Mouse (Mus musculus) CH12.LX (cell line): ENCODE data around the gene Nab1. TPM values are rescaled to one million over a fixed set of nuclear protein-coding genes. Genes with fewer than 3 reads are reported as not detected.

Experiments used
- DNase-seq: peaks from one replicate; pipeline ENCODE4 v3.0.0-alpha.2; 2013; ENCODE audit errors: extremely low read depth
- H3K27ac ChIP-seq: 2 replicates; pipeline ENCODE4 v1.5.1; 2012; ENCODE audit warnings: low read depth, mild to moderate bottlenecking, control low read depth, moderate library complexity; ENCODE audit not compliant: insufficient read depth
- H3K27me3 ChIP-seq: replicated peaks from 2 replicates; pipeline ENCODE3; 2012; ENCODE audit warnings: inconsistent platforms
- H3K36me3 ChIP-seq, 2 experiments: replicated peaks in 1 of 2; 2 replicates each; pipeline versions ENCODE3 to v1.6.1; 2012; ENCODE audit warnings: inconsistent platforms in 1 of 2, low read length in 1 of 2, mild to moderate bottlenecking in 1 of 2, mixed read lengths in 1 of 2, moderate library complexity in 1 of 2; ENCODE audit not compliant: control insufficient read depth in 1 of 2, insufficient read depth in 1 of 2
- H3K4me1 ChIP-seq, 2 experiments: 2 replicates each; pipeline ENCODE4 v1.6.1; 2012; ENCODE audit warnings: inconsistent platforms in 1 of 2, moderate library complexity in 1 of 2; ENCODE audit not compliant: insufficient read depth in 2 of 2, control insufficient read depth in 1 of 2
- H3K4me2 ChIP-seq: 2 replicates; pipeline ENCODE4 v1.6.1; 2012; ENCODE audit warnings: low read depth, mild to moderate bottlenecking, control low read depth; ENCODE audit not compliant: poor library complexity, insufficient read depth, severe bottlenecking
- H3K4me3 ChIP-seq, 3 experiments: fragments of 150-350 bp in 1 of 3; sonication (generic) in 1 of 3; replicated peaks in 1 of 3; 2 replicates each; pipeline versions ENCODE3 to v1.5.1; 2011 to 2012; ENCODE audit warnings: low read depth in 2 of 3, low read length in 2 of 3, mild to moderate bottlenecking in 2 of 3, moderate library complexity in 2 of 3, control low read depth in 1 of 3, improper control_type of control experiment in 1 of 3, inconsistent platforms in 1 of 3, mixed read lengths in 1 of 3; ENCODE audit not compliant: poor library complexity in 1 of 3
- H3K79me2 ChIP-seq: replicated peaks from 2 replicates; pipeline ENCODE4 v1.6.1; 2012; ENCODE audit warnings: mild to moderate bottlenecking, moderate library complexity; ENCODE audit not compliant: control insufficient read depth, poor library complexity, insufficient read depth, severe bottlenecking; ENCODE audit errors: extremely low read depth
- H3K9ac ChIP-seq: 2 replicates; pipeline ENCODE4 v1.6.1; 2012; ENCODE audit warnings: low read depth, mild to moderate bottlenecking, control low read depth, moderate library complexity; ENCODE audit not compliant: insufficient read depth
- H3K9me3 ChIP-seq: replicated peaks from 2 replicates; pipeline ENCODE3; 2012; ENCODE audit warnings: low read length, inconsistent platforms, mixed read lengths
- BHLHE40 ChIP-seq: IDR thresholded peaks from 2 replicates; pipeline ENCODE4 v1.6.1; 2011; ENCODE audit warnings: mild to moderate bottlenecking, low read depth, low read length, improper control_type of control experiment
- CHD1 ChIP-seq: IDR thresholded peaks from 2 replicates; pipeline ENCODE4 v1.6.1; 2012; ENCODE audit warnings: low read depth, low read length, improper control_type of control experiment, inconsistent platforms
- CHD2 ChIP-seq: IDR thresholded peaks from 2 replicates; pipeline ENCODE4 v1.6.1; 2011; ENCODE audit warnings: low read length, improper control_type of control experiment
- E2F4 ChIP-seq: IDR thresholded peaks from 2 replicates; pipeline ENCODE4 v1.6.1; 2011; ENCODE audit warnings: low read depth, low read length, improper control_type of control experiment; ENCODE audit not compliant: insufficient replicate concordance
- ELF1 ChIP-seq: IDR thresholded peaks from 2 replicates; pipeline ENCODE4 v1.6.1; 2014; ENCODE audit warnings: low read depth, mild to moderate bottlenecking, inconsistent platforms, low read length, improper control_type of control experiment
- EP300 ChIP-seq: IDR thresholded peaks from 2 replicates; pipeline ENCODE4 v1.6.1; 2011; ENCODE audit warnings: low read length, improper control_type of control experiment
- ETS1 ChIP-seq: conservative IDR thresholded peaks from 2 replicates; pipeline ENCODE4 v1.6.1; 2012; ENCODE audit warnings: low read depth, mild to moderate bottlenecking, inconsistent platforms, low read length, improper control_type of control experiment, moderate library complexity
- HCFC1 ChIP-seq: IDR thresholded peaks from 2 replicates; pipeline ENCODE4 v1.6.1; 2012; ENCODE audit warnings: low read depth, mild to moderate bottlenecking, inconsistent platforms, low read length, improper control_type of control experiment
- IRF4 ChIP-seq: IDR thresholded peaks from 2 replicates; pipeline ENCODE4 v1.6.1; 2014; ENCODE audit warnings: low read depth, mild to moderate bottlenecking, inconsistent platforms, low read length, improper control_type of control experiment
- JUN ChIP-seq: IDR thresholded peaks from 2 replicates; pipeline ENCODE4 v1.6.1; 2011; ENCODE audit warnings: low read depth, mild to moderate bottlenecking, low read length, improper control_type of control experiment, moderate library complexity; ENCODE audit not compliant: insufficient read depth
- KAT2A ChIP-seq: IDR thresholded peaks from 2 replicates; pipeline ENCODE4 v1.6.1; 2012; ENCODE audit warnings: low read length, improper control_type of control experiment, inconsistent platforms; ENCODE audit not compliant: insufficient replicate concordance
- MAFK ChIP-seq: IDR thresholded peaks from 2 replicates; pipeline ENCODE4 v1.6.1; 2011; ENCODE audit warnings: low read length, improper control_type of control experiment; ENCODE audit not compliant: insufficient replicate concordance
- MAX ChIP-seq: IDR thresholded peaks from 2 replicates; pipeline ENCODE4 v1.6.1; 2011; ENCODE audit warnings: low read length, improper control_type of control experiment
- MAZ ChIP-seq: IDR thresholded peaks from 2 replicates; pipeline ENCODE4 v1.6.1; 2012; ENCODE audit warnings: low read depth, mild to moderate bottlenecking, inconsistent platforms, low read length, improper control_type of control experiment, moderate library complexity
- MXI1 ChIP-seq: IDR thresholded peaks from 2 replicates; pipeline ENCODE4 v1.6.1; 2011; ENCODE audit warnings: mild to moderate bottlenecking, low read depth, low read length, improper control_type of control experiment
- MYC ChIP-seq: IDR thresholded peaks from 2 replicates; pipeline ENCODE4 v1.6.1; 2011; ENCODE audit warnings: low read depth, mild to moderate bottlenecking, improper control_type of control experiment, low read length
- NELFE ChIP-seq: IDR thresholded peaks from 2 replicates; pipeline ENCODE4 v1.6.1; 2011; ENCODE audit warnings: low read depth, low read length, improper control_type of control experiment
- NRF1 ChIP-seq: IDR thresholded peaks from 2 replicates; pipeline ENCODE4 v1.6.1; 2014; ENCODE audit warnings: low read depth, mild to moderate bottlenecking, inconsistent platforms, low read length, improper control_type of control experiment, moderate library complexity
- PAX5 ChIP-seq: IDR thresholded peaks from 2 replicates; pipeline ENCODE4 v1.6.1; 2012; ENCODE audit warnings: low read length, inconsistent platforms, mixed read lengths
- POLR2A ChIP-seq: IDR thresholded peaks from 2 replicates; pipeline ENCODE4 v1.6.1; 2011; ENCODE audit warnings: low read depth, mild to moderate bottlenecking, improper control_type of control experiment, low read length
- POLR2AphosphoS2 ChIP-seq: IDR thresholded peaks from 2 replicates; pipeline ENCODE4 v1.6.1; 2011; ENCODE audit warnings: low read depth, low read length, improper control_type of control experiment
- RAD21 ChIP-seq: IDR thresholded peaks from 2 replicates; pipeline ENCODE4 v1.6.1; 2011; ENCODE audit warnings: low read depth, mild to moderate bottlenecking, low read length, improper control_type of control experiment, moderate library complexity
- RCOR1 ChIP-seq: conservative IDR thresholded peaks from 2 replicates; pipeline ENCODE4 v1.6.1; 2012; ENCODE audit warnings: low read depth, mild to moderate bottlenecking, inconsistent platforms, low read length, improper control_type of control experiment
- SIN3A ChIP-seq: IDR thresholded peaks from 2 replicates; pipeline ENCODE4 v1.6.1; 2012; ENCODE audit warnings: low read length, improper control_type of control experiment, inconsistent platforms
- SMC3 ChIP-seq: IDR thresholded peaks from 2 replicates; pipeline ENCODE4 v1.6.1; 2011; ENCODE audit warnings: low read depth, low read length, improper control_type of control experiment
- TBP ChIP-seq: conservative IDR thresholded peaks from 2 replicates; pipeline ENCODE4 v1.6.1; 2011; ENCODE audit warnings: low read depth, low read length, improper control_type of control experiment
- TCF12 ChIP-seq: IDR thresholded peaks from 2 replicates; pipeline ENCODE4 v1.6.1; 2014; ENCODE audit warnings: low read depth, mild to moderate bottlenecking, inconsistent platforms, low read length, improper control_type of control experiment
- USF1 ChIP-seq: IDR thresholded peaks from 2 replicates; pipeline ENCODE4 v1.6.1; 2014; ENCODE audit warnings: low read depth, mild to moderate bottlenecking, inconsistent platforms, low read length, improper control_type of control experiment
- USF2 ChIP-seq: conservative IDR thresholded peaks from 2 replicates; pipeline ENCODE4 v1.6.1; 2011; ENCODE audit warnings: low read depth, low read length, improper control_type of control experiment
- ZC3H11A ChIP-seq: IDR thresholded peaks from 2 replicates; pipeline ENCODE4 v1.6.1; 2012; ENCODE audit warnings: low read depth, mild to moderate bottlenecking, inconsistent platforms, low read length, improper control_type of control experiment
- ZNF384 ChIP-seq: IDR thresholded peaks from 2 replicates; pipeline ENCODE4 v1.6.1; 2012; ENCODE audit warnings: low read depth, low read length, improper control_type of control experiment, inconsistent platforms
- dilution Hi-C: fragments of 300-500 bp; cut with MboI; formaldehyde crosslinking; loops from 2 replicates; pipeline ENCODE4 v1.14.3; 2020; ENCODE audit warnings: low sequenced_read_pairs; ENCODE audit not compliant: extremely low pct_unique_long_range_greater_than_20kb, extremely low pct_ligation_motif_present
- in situ Hi-C: fragments of 300-500 bp; cut with MboI; formaldehyde crosslinking; loops from 3 replicates; pipeline ENCODE4 v1.14.3; 2019; ENCODE audit warnings: low sequenced_read_pairs, low pct_ligation_motif_present, low pct_unique_long_range_greater_than_20kb, mixed read lengths
- polyA plus RNA-seq: library from polyadenylated mRNA; unstranded; fragments of >175 nt; gene quantifications from 2 replicates; pipeline ENCODE4 v1.2.1, GENCODE M21; 2012; ENCODE audit warnings: low read depth; ENCODE audit not compliant: insufficient read length
- total RNA-seq, 2 experiments: library from RNA; depleted of rRNA; stranded (reverse); fragments of 300-350 nt in 1 of 2; fragments of >200 nt in 1 of 2; gene quantifications; 2 replicates each; pipeline ENCODE4 v1.2.3; 2012 to 2014

The Nab1 gene
- total and polyA plus RNA-seq, 3 experiments = 13.8 to 18.9 (median 18.7) TPM

DNA sequence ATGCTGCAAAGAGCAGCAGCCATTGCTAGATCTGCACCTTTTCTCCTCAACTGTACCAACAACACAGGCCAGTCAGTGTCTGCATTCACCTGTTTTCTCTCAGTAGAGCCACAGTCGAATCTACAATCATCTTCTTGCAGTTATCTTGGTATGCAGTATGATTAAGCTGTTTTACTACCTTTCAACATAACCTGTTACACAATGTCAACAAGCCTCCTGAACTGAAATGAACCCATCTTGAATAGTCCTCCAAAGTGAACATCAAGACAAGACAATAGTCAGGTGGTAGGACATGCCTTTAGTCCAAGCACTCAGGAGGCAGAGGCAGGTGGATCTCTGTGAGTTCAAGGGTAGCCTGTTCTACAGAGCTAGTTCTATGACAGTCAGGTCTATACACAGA is 26.2 kb downstream of the Nab1 start:
- Histone ChIP-seq H3K9me3 (no peaks in the 10 kb centered on the region), H3K4me1 (peaks cover 16 to 37% of the 10 kb centered on the region in 2 experiments; a peak in 3 of 4 replicates), H3K27me3 (no peaks in the 10 kb centered on the region), H3K79me2 (no peaks in the 10 kb centered on the region), H3K4me2 (no peak overlapping the region), H3K36me3 (peaks cover 4 to 25% of the 10 kb centered on the region in 2 experiments), H3K27ac (no peak overlapping the region), H3K4me3 (no peak overlapping the region), H3K9ac (no peak overlapping the region)
- dilution Hi-C loops = no loop called here
- TF ChIP-seq EP300 (no peak), CHD1 (no peak), TBP (no peak), BHLHE40 (no peak), PAX5 (no peak), IRF4 (no peak), SMC3 (no peak), TCF12 (no peak), POLR2AphosphoS2 (no peak), MAFK (no peak), SIN3A (no peak), ZC3H11A (no peak), USF2 (no peak), RAD21 (no peak), CHD2 (no peak), ETS1 (no peak), MAZ (no peak), NRF1 (no peak), ZNF384 (no peak)
- no peak for DNase-seq
- in situ Hi-C loops = no loop called here

DNA sequence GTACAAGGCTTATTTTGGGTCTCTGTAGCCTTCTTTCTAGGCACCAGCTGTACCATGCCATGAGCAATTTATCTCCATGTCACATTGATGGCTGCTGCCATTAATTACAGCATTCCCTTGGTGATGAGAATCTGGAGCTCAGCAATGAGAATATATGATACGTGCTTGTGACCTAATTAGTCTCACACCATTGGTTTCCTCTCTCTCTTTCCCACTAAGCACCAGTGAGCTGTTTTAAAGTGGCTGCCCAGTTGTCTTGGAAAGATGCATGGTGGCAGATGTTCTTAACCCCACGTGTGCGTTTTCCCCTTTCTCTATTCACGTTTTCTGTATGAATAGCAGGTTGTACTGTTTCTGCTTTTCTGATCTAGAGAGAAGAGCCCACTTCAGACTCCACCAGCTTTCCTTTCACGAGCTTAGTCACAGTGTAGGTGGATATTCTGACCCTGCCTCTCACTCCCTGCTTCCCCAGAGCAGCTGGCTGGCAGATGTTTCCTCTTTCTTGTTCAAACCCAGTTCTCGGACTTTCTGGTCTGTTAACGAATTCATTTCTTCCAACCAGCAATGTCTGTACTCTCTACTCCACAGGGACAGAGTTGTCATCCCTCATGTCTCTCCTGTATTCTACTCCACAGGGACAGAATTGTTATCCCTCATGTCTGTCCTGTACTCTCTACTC is 29.5 kb downstream of the Nab1 start:
- Histone ChIP-seq H3K4me1 (peaks cover 16 to 40% of the 10 kb centered on the region in 2 experiments; a peak in 3 of 4 replicates), H3K79me2 (no peaks in the 10 kb centered on the region), H3K27me3 (no peaks in the 10 kb centered on the region), H3K36me3 (peaks cover 2 to 36% of the 10 kb centered on the region in 2 experiments), H3K4me3 (no peak overlapping the region), H3K27ac (no peak overlapping the region), H3K4me2 (peak overlapping the region; percentile 65), H3K9me3 (no peaks in the 10 kb centered on the region), H3K9ac (no peak overlapping the region)
- dilution Hi-C loops = no loop called here
- in situ Hi-C loops = no loop called here
- DNase-seq = peak; percentile 80
- TF ChIP-seq MAZ (no peak), MAFK (peak; percentile 80), MYC (peak; percentile 93), USF2 (peak; percentile 21), POLR2A (no peak), CHD1 (no peak), MXI1 (peak; percentile 75), PAX5 (no peak), CHD2 (peak; percentile 78), ETS1 (peak; percentile 92), TBP (no peak), ELF1 (no peak; the same call in 1 of the 2 replicates), KAT2A (no peak), NRF1 (0 out of 2 replicates have a peak, but pooled peaks have one; percentile 4), IRF4 (peak; percentile 94), MAX (peak; percentile 93), E2F4 (no peak), USF1 (peak; percentile 33), RCOR1 (peak; percentile 98), NELFE (no peak), HCFC1 (no peak), ZC3H11A (no peak), JUN (peak; percentile 63; the same call in 1 of the 2 replicates), EP300 (peak; percentile 98), SMC3 (peak; percentile 23; the same call in 1 of the 2 replicates)
